ENCODE assay signal across 19 mouse cellular contexts in genomic region chr5:105614000-105614399, GRCm38 (mm10).
A peak's percentile ranks its signal among the peaks of the same experiment; 100 is the strongest.
DNase-seq lines count a peak whose midpoint lies in the region; ATAC-seq and TF ChIP-seq lines count a peak whose summit lies in the region.
"Had no signal": no experiment of that assay in that cellular context is flagged by ENCODE, and none has a peak within 500 bp of the region (broad histone marks: within the 10 kb centered on the region; RNA-seq: fewer than 3 reads in every experiment).

No protein-coding gene starts in this region.

- H3K4me2 ChIP-seq in heart, embryonic 12.5 days: no peak overlapping the region
- no peak overlapping the region for H3K4me2 ChIP-seq in midbrain, embryonic 16.5 days (ENCODE audit: low read length)
- H3K4me2 ChIP-seq: limb, embryonic 13.5 days; stomach, embryonic 15.5 days had no signal

- no peak overlapping the region for H3K4me3 ChIP-seq in heart, adult 2 months
- no peak overlapping the region for H3K4me3 ChIP-seq in heart, embryonic 12.5 days
- no peak overlapping the region for H3K4me3 ChIP-seq in midbrain, embryonic 10.5 days
- H3K4me3 ChIP-seq in midbrain, embryonic 16.5 days (ENCODE audit: low read depth, low read length): no peak overlapping the region
- no peak overlapping the region for H3K4me3 ChIP-seq in embryonic facial prominence, embryonic 10.5 days
- H3K4me3 ChIP-seq: layer of hippocampus, adult 2 months; limb, embryonic 13.5 days; stomach, embryonic 15.5 days had no signal

- no peak for DNase-seq in heart, adult 2 months
- peak; percentile 29 for DNase-seq in midbrain, embryonic 10.5 days (ENCODE audit: low spot score)
- DNase-seq in R1 (ENCODE audit: low read depth, low spot score): peak; percentile 68
- peak; percentile 35 for DNase-seq in embryonic facial prominence, embryonic 10.5 days (ENCODE audit: low spot score)
- no peak for DNase-seq in ovary, postnatal 14 days (ENCODE audit: low spot score)
- no peak for DNase-seq in layer of hippocampus, postnatal 14 days (ENCODE audit: low spot score in 2 of 2)
- DNase-seq: adrenal gland, adult 2 months; cerebellum, adult 18-20 months; cerebellum, postnatal 36 days; midbrain, embryonic 14.5 days had no signal

- TF ChIP-seq EP300 in heart, adult 2 months (IDR thresholded peaks at IDR 0.05; ENCODE audit: insufficient read depth, low read depth, low read length): no peak

- TF ChIP-seq POLR2A in heart, adult 2 months (IDR thresholded peaks at IDR 0.05; ENCODE audit: insufficient read depth, low read depth, low read length): no peak

- H3K9me3 ChIP-seq in heart, embryonic 12.5 days (replicated peaks): no peaks in the 10 kb centered on the region
- H3K9me3 ChIP-seq in midbrain, embryonic 10.5 days (replicated peaks): no peaks in the 10 kb centered on the region
- no peaks in the 10 kb centered on the region for H3K9me3 ChIP-seq in midbrain, embryonic 16.5 days (replicated peaks; ENCODE audit: control insufficient read depth, low read length, poor library complexity, severe bottlenecking)
- no peaks in the 10 kb centered on the region for H3K9me3 ChIP-seq in embryonic facial prominence, embryonic 10.5 days
- H3K9me3 ChIP-seq: G1E; limb, embryonic 13.5 days; stomach, embryonic 15.5 days had no signal

- H3K27ac ChIP-seq in heart, adult 2 months: peak overlapping the region; percentile 74; the same call in 1 of the 2 replicates
- H3K27ac ChIP-seq in heart, embryonic 12.5 days (ENCODE audit: poor library complexity, severe bottlenecking): no peak overlapping the region
- no peak overlapping the region; the same call in 1 of the 2 replicates for H3K27ac ChIP-seq in midbrain, embryonic 10.5 days (replicated peaks)
- H3K27ac ChIP-seq in midbrain, embryonic 16.5 days (ENCODE audit: low read length): no peak overlapping the region
- no peak overlapping the region; the same call in 1 of the 2 replicates for H3K27ac ChIP-seq in embryonic facial prominence, embryonic 10.5 days (replicated peaks)
- H3K27ac ChIP-seq: kidney, postnatal 0 days; layer of hippocampus, adult 2 months; limb, embryonic 13.5 days; liver, embryonic 14.5 days; macrophage; stomach, embryonic 15.5 days had no signal

- no peak overlapping the region for H3K9ac ChIP-seq in heart, adult 2 months (ENCODE audit: low read depth, low read length)
- H3K9ac ChIP-seq in heart, embryonic 12.5 days: no peak overlapping the region
- H3K9ac ChIP-seq in midbrain, embryonic 16.5 days (ENCODE audit: low read depth, low read length): no peak overlapping the region
- H3K9ac ChIP-seq: limb, embryonic 13.5 days; liver, embryonic 14.5 days; stomach, embryonic 15.5 days had no signal

- intact Hi-C loops in heart, adult 2 months (cut with DNase I): loop anchor here (2.0 kb wide), 1 partner anchor 27 kb away; no protein-coding TSS in a partner anchor

- peaks cover 9% of the 10 kb centered on the region for H3K36me3 ChIP-seq in heart, adult 2 months (ENCODE audit: control insufficient read depth, insufficient read depth, low read length)
- H3K36me3 ChIP-seq in heart, embryonic 12.5 days: peaks cover 15% of the 10 kb centered on the region
- H3K36me3 ChIP-seq in midbrain, embryonic 10.5 days: 0 out of 2 replicates have a peak, but pooled peaks cover 9% of the 10 kb centered on the region
- H3K36me3 ChIP-seq in midbrain, embryonic 16.5 days (ENCODE audit: control insufficient read depth, insufficient read depth, low read length): no peaks in the 10 kb centered on the region
- H3K36me3 ChIP-seq in embryonic facial prominence, embryonic 10.5 days (replicated peaks): 0 out of 2 replicates have a peak, but pooled peaks cover 6% of the 10 kb centered on the region
- H3K36me3 ChIP-seq: stomach, embryonic 15.5 days had no signal

- no peak for TF ChIP-seq CTCF in heart, adult 2 months (IDR thresholded peaks at IDR 0.05)

- no peaks in the 10 kb centered on the region for H3K27me3 ChIP-seq in heart, adult 2 months (ENCODE audit: control insufficient read depth, insufficient read depth, low read length)
- no peaks in the 10 kb centered on the region for H3K27me3 ChIP-seq in heart, embryonic 12.5 days (replicated peaks)
- no peaks in the 10 kb centered on the region for H3K27me3 ChIP-seq in midbrain, embryonic 10.5 days (ENCODE audit: low read depth, poor library complexity, severe bottlenecking)
- H3K27me3 ChIP-seq in midbrain, embryonic 16.5 days (ENCODE audit: control insufficient read depth, insufficient read depth, low read depth, low read length): no peaks in the 10 kb centered on the region
- H3K27me3 ChIP-seq in embryonic facial prominence, embryonic 10.5 days (replicated peaks; ENCODE audit: low read depth, poor library complexity, severe bottlenecking): no peaks in the 10 kb centered on the region
- H3K27me3 ChIP-seq: limb, embryonic 13.5 days; stomach, embryonic 15.5 days had no signal

- 62% methylated on average over 5 of the region's 5 CpGs for WGBS in heart, adult 2 months
- WGBS in heart, embryonic 12.5 days: 66% methylated on average over 5 of the region's 5 CpGs
- WGBS in midbrain, embryonic 10.5 days: 47% methylated on average over 5 of the region's 5 CpGs
- 30% methylated on average over 5 of the region's 5 CpGs for whole genome bisulfite sequencing in midbrain, embryonic 16.5 days
- WGBS in embryonic facial prominence, embryonic 10.5 days: 52% methylated on average over 5 of the region's 5 CpGs

- peaks cover 5% of the 10 kb centered on the region for H3K4me1 ChIP-seq in heart, adult 2 months (ENCODE audit: control insufficient read depth, insufficient read depth, low read length)
- no peaks in the 10 kb centered on the region; the same call in 1 of the 2 replicates for H3K4me1 ChIP-seq in heart, embryonic 12.5 days (replicated peaks)
- H3K4me1 ChIP-seq in midbrain, embryonic 10.5 days: peaks cover 14% of the 10 kb centered on the region
- no peaks in the 10 kb centered on the region for H3K4me1 ChIP-seq in midbrain, embryonic 16.5 days (ENCODE audit: control insufficient read depth, insufficient read depth, low read length)
- H3K4me1 ChIP-seq in embryonic facial prominence, embryonic 10.5 days: peaks cover 10% of the 10 kb centered on the region
- H3K4me1 ChIP-seq: limb, embryonic 13.5 days; stomach, embryonic 15.5 days had no signal

- no peak for ATAC-seq in heart, embryonic 12.5 days (ENCODE audit: insufficient number of reproducible peaks, low FRiP score)
- ATAC-seq in midbrain, embryonic 16.5 days: no peak

- no peaks in the 10 kb centered on the region for H3K79me2 ChIP-seq in heart, adult 2 months (replicated peaks; ENCODE audit: control insufficient read depth, insufficient read depth, low read length)

Comparison
In these comparisons a context has a peak if more than half of its experiments do, and no peak if none do; other contexts are left out.
1. DNase-seq: peak in midbrain, embryonic 10.5 days (single experiment), R1 (single experiment) and embryonic facial prominence, embryonic 10.5 days (single experiment); none in heart, adult 2 months (0 of 2), ovary, postnatal 14 days (single experiment) and layer of hippocampus, postnatal 14 days (0 of 2).